Mouse (Mus musculus) layer of hippocampus, postnatal 10 days (tissue): ENCODE results near the gene Lrig1. TPM values are rescaled to one million over a fixed set of nuclear protein-coding genes. Genes with fewer than 3 reads are reported as not detected.

Source experiments
- DNase-seq, 2 experiments: peaks; one replicate each; pipeline ENCODE4 v3.0.0; 2021; ENCODE audit warnings: low spot score in 2 of 2
- total RNA-seq, 2 experiments: library from RNA; stranded (reverse); gene quantifications; 2 replicates each; pipeline ENCODE4 v1.2.3; 2021

Gene Lrig1
- total RNA-seq, 2 experiments from 2014 or later = 36.2 to 36.5 TPM

DNA sequence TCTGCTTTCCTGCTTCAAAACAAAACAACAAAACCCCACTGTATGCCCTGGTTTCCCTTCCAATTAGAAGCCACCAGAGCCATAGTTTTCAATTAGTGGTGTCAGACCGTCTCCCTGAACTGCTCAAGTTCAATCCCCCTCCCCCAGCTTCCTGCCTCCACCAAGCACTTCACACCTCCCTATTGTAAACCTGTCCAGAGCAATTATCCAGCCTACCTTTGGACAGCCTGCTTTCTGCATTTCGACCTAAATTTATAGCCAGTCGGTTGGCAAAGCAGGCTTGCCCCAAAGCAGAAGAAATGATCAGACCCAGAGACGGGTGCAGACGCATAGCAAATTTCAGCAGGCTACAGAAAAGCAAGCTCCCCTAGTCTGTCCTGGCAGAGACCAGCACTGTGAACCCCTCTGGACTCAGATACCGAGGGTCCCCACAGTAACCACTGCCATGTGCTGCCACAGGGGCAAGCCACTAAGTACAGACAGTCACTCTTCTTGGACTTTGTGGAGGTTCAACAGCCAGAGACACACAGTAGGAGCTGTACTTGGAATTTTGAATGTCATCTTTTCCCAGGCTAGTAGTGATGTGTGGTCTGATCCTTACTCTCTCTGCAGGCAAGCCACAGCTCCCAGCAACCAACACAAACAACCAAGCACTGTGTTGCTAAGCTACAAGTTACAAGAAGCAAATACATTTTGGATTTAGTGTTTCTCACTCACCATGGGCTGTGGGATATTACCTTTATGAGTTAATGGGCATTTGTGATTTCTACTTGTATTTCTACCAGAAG, 21.4 kb downstream of the Lrig1 start:
- no peak for DNase-seq

DNA sequence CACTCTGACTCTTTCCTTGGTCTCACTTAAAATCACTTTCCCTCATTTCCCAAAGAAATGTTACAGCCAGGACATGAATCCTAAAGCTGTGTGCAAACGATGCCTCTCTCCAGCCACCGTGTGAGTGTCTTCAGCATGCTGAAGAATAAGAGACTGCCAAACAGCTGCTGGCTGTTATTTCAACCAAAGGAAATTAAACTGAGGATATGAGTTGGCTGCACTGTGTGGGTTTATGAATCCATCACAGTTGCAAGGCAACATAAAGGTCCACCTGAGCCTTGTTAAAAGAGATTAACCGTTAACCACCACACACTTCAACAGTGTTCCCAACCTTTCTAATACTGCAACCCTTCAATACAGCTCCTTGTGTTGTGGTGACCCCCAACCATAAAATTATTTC, 22.5 kb downstream of the Lrig1 start:
- no peak for DNase-seq

DNA sequence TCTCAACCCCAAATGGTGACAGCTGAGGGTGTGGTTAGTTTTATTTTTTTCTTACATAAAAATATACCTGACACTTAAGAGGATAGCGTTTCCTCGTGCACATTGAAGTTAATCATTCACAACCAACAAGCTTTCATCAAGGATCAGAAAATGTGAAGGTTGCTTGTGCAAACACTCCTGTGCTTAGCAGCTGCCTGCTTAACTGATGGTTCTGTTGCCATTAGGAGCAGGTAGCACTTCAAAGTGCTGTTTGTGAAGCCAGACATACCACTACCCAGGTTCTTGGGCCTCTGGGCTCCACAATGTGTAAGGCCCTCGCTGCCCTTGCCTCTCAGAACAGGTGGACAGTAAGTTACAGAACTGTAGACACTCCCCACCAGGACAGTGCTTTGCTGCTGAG, 23.1 kb downstream of the Lrig1 start:
- no peak for DNase-seq

DNA sequence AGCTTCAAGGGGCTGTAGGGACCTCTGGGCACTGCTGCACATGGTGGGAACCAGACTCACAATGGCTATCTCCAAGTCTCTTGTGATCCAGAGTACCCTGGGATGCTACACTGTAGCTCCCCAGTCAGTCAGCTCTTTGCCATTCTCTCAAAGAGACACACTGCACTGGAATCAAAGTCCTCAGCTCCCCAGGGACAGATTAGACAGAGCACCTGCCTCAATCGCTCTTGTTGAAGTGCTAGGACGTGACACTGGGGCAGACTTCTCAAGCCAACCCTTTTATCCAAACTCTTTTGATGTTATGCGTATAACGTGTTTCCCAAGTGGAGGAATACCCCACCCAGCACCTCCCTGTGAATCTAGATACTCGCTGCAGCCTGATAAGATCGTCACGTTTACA, 23.7 kb downstream of the Lrig1 start:
- no peak for DNase-seq

DNA sequence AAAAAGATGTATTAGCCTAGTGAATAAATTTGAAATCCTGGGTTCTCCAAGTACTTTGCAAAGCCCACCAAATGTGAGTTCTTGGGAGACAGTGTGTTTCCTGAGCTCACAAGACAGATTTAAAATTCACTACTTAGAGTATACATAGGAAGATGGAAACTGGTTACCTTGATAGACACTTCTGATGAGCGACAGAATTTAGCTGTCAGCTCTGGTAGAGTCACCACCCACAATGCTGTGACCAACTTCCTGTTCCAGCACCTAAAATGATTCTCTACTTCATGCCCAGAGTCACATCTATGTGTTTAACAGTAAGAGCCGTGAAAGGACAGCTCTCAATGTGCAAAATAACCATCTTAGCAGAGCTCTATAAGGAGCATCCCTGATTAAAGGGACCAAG, 27.5 kb downstream of the Lrig1 start:
- DNase-seq = no peak

DNA sequence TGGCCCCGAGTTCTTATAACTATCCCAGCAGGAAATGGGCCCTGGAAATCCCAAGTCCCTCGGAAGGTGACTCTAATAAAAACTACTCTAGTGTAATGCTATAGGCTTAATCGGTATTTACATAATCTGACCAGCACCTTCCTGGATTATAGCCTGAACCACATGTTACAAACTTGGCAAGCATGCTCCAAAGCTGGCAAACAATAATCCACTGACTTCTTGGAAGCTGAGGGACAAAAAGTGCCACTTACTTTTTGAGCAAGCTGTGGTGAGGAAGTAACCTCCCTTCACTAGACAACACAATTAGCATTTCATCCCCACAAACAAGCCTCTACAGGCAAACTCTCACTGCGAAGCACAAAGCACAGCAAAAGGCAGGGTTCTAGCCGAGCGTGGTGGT, 30.6 kb downstream of the Lrig1 start:
- DNase-seq = no peak

DNA sequence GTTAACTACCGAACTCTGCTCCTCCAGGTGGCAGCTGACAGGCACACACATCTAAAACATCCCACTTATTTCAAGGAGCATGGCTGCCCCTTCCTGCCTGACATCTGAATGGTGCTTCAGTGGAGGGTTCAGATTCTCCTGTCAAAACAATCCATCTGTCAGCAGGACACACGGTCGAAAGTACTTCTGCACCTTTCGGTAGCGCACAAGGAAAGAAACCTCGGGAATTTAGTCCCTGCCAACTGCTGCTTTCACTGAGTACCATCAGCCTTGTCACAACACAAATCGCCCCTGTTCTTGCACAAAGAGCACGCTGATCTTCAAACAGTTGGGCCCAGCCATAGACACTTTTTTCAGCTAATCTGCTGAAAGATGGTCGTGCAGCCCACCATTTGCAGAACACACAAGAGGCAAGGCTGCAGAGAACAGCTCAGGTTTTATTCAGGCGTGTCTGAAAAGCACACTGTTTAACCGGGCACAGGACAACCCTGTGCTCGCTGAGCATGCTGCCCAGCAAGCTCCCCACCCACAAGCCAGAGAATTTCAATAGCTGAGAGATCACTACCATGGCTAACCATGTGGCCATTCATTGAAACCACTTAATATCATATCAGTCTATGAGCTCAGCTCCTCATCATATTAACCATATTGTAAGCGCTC, 31.6 kb downstream of the Lrig1 start:
- DNase-seq = no peak

DNA sequence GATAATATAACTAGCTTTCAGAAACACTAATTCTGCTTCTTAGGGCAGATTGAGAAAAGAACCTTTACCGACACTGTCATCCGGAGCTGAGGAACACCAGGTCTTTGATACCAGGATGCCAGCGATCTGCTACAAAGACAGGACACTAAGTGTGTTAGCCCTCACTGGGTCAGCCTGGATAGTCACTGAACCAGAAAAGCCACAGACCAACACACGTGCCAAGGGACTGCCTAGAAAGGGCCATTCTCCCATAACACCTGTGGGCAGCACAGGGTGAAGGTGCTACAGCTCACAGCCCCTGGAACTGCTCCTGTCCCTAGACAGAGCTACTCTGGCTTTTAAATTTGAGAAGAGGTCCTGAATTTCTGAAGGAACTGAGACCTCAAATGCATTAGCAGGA, 32.8 kb downstream of the Lrig1 start:
- DNase-seq = no peak

DNA sequence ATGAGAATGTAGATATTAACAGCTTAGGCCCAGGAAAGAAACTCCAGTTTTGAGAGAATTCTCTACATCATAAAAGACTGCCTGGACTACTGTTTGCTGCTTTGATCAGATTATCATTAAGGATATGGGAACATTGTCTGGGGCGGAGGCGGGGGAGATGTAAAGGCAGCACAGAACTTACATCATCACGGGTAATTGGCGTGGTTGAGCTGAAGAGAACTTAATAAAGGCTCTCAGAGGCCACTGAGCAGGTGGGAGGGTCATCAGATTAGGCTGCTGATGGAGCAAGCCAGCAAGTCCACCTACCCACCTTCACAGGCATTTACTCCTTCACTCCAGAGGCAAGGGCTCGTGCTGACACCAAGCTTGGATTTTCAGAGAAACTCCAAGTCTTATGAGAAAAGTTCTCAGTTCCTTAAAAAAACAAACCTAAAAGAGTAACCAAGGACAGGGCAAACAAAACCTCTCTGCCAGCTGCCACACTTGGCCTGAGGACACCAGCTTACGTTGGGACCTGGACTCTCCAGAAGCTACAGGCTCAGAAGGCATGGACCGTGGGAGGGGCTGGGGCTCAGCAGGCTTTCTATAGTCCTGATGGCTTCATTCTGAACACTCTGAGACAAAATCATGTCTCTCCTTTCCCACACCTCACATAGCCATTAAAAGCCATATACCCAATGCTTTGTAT, 33.4 kb downstream of the Lrig1 start:
- DNase-seq = no peak

DNA sequence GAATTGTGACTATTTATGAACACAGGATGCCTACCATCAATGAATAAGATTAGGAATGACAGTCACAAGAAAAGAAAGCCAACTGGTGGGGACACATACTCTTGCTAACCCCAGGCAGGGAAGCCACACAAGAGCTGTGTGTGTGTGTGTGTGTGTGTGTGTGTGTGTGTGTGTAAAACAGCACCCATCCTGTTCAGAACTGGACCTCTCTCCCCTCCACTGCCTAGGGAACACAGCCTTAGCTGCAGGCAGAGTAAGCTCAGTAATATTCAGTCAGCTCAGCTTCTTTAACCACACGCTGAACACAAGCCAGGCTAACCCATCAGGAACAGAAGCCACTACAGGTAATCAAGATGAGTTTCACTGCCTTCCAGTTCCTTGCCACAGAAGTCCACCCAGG, 34.3 kb downstream of the Lrig1 start:
- DNase-seq = no peak

DNA sequence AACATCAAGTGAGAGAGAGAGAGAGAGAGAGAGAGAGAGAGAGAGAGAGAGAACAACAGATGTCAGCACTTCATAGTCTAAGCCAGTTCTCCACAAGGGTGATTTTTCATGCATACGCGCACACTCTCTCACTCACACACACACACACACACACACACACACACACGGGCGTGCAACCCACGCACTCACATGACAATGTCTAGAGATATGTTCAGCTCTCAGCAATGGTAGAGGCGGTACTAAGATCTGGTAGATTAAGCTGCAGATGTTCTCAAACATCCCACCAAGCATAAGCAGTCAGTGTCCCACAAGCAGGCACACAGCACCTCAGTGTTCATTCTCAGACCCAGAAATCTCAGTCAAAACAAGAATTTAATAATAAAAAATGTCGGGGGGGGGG, 34.7 kb downstream of the Lrig1 start:
- no peak for DNase-seq

DNA sequence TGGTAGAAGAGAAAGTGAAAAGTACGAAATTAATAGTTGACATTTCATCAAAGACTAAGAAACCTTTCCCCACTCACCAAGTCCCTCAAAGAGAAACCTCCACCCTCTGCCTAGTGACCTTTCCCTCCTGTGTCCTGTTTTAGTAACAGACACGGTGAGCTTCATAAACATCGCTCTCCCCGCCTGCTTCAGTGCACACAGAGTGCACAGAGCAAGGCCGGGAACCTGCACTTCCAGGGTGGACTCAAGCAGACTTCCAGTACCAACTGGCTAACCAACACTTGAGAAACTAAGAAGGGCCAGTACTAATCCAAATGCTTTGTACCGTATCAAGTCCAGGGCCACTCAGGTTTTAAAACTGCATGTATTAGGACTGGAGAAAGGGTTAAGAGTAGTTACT, 36.0 kb downstream of the Lrig1 start:
- no peak for DNase-seq

DNA sequence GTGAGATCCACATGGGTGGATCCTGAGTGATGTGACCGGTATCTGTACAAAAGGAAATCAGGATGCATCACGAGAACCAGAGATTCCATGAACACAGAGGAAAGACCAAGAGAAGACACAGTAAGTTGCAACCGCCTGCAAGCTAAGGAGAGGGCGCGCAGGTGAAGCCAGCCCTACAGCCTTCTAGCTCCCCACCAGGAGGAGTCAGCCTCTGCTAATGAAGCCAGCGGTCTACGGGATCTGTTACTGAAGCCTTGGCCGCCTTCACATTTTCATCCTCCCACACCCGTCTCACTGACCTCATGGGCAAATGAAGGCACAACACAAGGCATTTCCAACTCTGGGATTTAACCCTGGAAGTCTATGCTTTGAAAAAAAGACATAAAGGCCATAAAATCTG, 38.0 kb downstream of the Lrig1 start:
- DNase-seq = no peak

DNA sequence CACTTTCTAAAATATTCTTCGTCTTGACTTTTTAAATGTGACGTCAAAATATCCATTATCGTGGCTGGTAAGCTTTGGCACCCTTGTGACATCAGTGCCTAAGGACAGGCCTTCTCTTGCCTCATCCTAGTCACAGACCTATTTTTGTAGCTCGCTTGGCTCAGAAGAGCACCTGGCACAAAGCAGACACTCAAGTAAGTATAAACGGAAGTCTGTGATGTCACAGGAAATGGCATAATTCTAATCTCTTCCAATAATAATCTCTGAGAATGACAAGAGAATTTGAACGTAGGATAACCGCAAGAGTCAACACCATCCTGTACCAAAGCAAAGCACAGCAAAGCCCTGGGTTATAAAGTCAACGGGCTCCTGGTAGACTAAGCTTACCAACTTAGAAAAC, 38.6 kb downstream of the Lrig1 start:
- DNase-seq = no peak

DNA sequence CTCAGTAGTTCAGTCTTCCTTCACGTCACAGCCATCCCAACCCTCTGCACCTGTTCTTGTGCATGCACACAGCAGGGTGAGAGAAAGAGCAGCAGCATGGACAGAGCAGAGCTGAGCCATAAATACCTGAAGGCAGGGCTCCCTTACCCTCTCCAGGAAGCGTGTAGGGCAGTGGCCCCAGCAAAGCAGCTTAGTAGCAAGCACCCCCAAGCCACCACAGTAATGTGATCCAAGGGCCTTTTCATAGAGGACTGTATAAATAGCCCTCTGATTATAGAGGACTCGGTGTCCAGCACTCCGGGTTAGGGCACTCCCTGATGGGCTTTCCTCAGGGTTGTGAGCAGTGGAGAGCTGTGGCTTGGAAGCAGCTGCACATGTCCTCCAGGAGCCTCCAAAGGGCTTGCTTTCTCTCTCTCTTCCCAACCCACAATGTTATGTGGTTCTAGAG, 40.0 kb downstream of the Lrig1 start:
- DNase-seq = no peak

DNA sequence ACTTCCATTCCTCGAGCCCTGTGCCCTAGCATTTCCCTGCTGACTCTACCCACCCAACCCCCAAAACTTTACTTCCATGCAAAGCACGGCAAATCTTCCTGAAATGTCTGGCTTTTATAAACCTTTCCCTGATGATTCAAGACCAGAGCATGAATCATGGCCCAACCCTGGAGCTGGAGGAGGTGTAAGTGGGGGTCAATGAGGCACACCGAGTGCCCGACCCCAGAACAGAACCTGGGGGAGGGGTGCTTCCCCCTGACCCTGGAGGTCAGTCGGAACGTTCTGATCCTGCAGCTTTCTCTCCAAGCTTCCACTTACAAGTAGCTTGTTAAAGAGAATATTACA, 41.9 kb downstream of the Lrig1 start:
- DNase-seq = no peak

DNA sequence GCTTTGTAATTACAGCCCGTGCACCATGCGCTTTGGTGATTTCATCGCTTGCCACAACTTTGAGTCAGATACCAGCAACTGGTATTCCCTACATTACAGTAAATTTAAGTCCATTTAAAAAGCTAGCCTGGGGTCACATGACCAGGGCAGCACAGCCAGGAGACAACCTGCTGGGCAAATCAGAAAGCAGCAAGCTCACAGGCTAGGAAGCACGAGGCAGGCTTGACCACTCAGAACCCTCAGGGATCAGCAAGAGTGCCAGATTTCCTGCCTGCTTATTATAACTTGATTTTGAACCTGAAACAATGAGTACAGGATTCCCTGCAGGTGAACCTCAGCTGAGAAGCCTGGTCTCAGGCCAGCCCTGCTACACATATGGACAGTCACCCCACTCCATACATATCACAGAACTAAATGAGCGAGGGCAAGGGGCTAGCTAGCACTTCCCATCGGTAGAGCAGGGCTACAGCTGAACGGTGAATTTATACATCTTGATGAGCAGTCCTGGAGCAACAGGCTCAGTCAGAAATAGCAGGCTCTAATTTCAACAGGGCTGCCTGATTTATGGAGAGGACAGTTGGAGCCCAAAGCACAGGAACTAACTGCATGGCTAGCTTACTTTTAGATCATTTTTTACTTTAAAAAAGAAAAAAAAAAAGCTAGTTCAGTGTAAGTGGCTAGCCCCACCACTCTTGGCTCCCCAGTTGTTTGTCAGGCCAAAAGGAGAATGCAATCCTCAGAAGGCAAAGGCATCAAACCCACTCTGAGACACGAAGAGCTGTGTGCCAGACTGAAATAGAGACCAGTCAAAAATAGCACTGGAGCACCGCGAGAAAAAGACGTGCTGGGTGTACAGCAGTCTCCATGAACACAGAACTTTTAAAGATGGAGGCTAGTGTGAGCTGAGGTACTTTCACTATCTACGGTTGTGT, 42.5 kb downstream of the Lrig1 start:
- DNase-seq = no peak

DNA sequence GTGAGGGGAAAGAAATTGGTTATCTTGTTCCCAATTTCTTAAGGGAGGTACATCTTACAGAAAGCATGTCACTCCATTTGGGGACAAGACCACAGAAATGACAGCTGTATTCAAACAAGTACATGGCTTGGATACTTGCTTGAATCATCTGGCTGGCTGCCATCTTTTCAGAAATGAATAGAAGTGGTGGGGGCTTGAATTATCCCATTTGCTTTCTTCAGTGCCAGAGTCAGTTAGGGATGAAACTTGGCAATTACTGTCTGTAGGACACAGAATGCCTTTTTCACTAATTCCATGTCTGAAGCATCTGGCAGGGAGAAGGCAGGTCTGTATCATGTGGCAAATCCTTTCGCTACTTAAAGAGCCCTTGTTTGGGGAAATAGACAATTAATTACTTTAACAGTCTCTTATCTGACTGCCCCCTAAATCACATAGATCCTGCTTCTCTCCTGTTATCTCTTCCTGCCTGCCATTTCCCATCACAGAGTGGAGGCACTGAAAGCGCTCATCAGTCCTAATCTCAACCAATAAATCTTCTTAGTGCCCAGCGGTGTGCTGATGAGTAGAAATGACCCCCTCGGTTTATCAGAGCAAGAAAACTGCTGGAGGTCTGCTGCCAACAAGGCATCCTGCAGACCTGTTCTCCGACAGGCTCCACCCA, 44.0 kb downstream of the Lrig1 start:
- DNase-seq = peak in 1 of 2 experiments; percentile 31

DNA sequence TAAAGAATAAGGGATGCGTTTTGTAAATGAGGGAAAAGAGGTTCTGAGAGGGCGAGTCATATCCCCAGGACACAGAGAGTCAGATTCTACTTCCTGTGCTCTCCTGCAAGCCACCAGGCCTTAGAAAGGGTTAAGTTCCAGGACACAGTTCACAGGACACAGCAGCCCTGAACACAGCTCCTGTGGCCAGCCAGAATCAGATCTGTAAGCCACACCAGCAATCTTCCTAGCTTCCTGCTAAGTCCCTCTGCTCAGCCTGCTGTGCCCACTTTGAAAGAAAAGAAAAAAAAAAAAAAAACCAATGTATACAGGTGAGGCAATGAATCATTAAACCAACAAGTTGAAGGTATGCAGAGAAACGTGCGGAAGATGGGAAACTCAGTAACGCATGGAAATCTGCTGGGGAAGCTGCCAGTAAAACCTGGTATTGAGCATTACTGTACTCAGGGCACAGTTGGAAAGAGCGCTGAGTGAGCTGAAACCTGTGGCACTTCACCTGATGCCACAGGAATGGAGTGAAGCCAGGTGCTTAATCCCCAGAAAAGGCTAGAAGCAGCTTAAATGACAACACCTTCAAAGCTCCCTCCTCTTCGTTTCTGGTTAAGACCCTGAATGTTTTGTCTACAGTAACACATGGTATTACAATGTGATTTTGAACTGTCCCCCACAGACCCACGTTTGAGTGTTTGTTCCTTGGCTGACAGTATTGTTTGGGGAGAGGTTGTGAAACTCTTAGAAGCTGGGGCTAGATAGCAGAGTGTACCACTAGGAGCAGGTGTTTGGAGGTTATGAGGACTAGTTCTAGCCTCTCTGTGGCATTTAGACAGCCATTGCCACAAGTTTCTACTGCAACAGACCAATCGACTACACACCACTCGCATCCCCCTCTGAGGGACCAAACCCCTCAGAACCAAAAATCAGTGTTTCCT, 46.3 kb downstream of the Lrig1 start:
- DNase-seq = no peak
